Mouse (Mus musculus) gastrocnemius, adult 8-10 months (tissue): ENCODE results near the gene Atmin. TPM values are rescaled to one million over a fixed set of nuclear protein-coding genes. Genes with fewer than 3 reads are reported as not detected.
A peak's percentile ranks its signal among the peaks of the same experiment; 100 is the strongest.

Experiments
- DNase-seq, 2 experiments: peaks; one replicate each; pipeline ENCODE4 v3.0.0; 2022; ENCODE audit warnings: low spot score in 2 of 2
- total RNA-seq, 4 experiments: library from RNA; stranded (reverse); gene quantifications; 2 replicates each; pipeline ENCODE4 v1.2.4; 2022

Gene Atmin
- total RNA-seq, 4 experiments from 2014 or later = 29.7 to 35.3 (median 30.7) TPM

- DNase-seq = no peak
These were observed 8.2 kb downstream of the Atmin start for GRCm38 (mm10) chr8:116951369-116951768.

GRCm38 (mm10) chr8:116951778-116952177 is 8.6 kb downstream of the Atmin start:
- no peak for DNase-seq

GRCm38 (mm10) chr8:116952428-116952827 is 9.2 kb downstream of the Atmin start:
- no peak for DNase-seq

- no peak for DNase-seq
These were observed 11.2 kb downstream of the Atmin start for GRCm38 (mm10) chr8:116954415-116954814.

- no peak for DNase-seq
These were observed 26.3 kb downstream of the Atmin start for GRCm38 (mm10) chr8:116969531-116969930.

GRCm38 (mm10) chr8:116975066-116975465 is 31.9 kb downstream of the Atmin start:
- no peak for DNase-seq

GRCm38 (mm10) chr8:116975606-116976005 is 32.4 kb downstream of the Atmin start:
- DNase-seq = no peak

- no peak for DNase-seq
These were observed 34.9 kb downstream of the Atmin start for GRCm38 (mm10) chr8:116978052-116978451.

GRCm38 (mm10) chr8:116978631-116979256 is 35.6 kb downstream of the Atmin start, which contains the start of gene 1700030J22Rik:
Gene 1700030J22Rik (minus strand): TSS chr8:116978959.
- DNase-seq = peak; percentile 97

GRCm38 (mm10) chr8:116980117-116980516 is 36.9 kb downstream of the Atmin start:
- no peak for DNase-seq

- DNase-seq = no peak
These were observed 46.6 kb downstream of the Atmin start for GRCm38 (mm10) chr8:116989842-116990241.

- no peak for DNase-seq
These were observed 48.0 kb downstream of the Atmin start for GRCm38 (mm10) chr8:116991241-116991640.

GRCm38 (mm10) chr8:116992176-116992971 is 49.2 kb downstream of the Atmin start:
- no peak for DNase-seq

GRCm38 (mm10) chr8:116993095-116993867 is 50.1 kb downstream of the Atmin start, which contains the start of gene Gcsh:
Gene Gcsh (minus strand): TSS chr8:116993537.
- DNase-seq = peak; percentile 98

- DNase-seq = no peak
These were observed 51.0 kb downstream of the Atmin start for GRCm38 (mm10) chr8:116994016-116994716.

Other genes with a start within 250 kb of the Atmin start
- 1 to 10 TPM; 2.7 to 4.8 (median 3.2) TPM for gene Cdyl2, start 210.4 kb upstream of the Atmin start, total RNA-seq
- 10 to 100 TPM; 20.8 to 29.6 (median 26.8) TPM for gene Cmc2, start 21.9 kb upstream of the Atmin start, total RNA-seq
- under 1 TPM; 0.36 to 0.88 (median 0.57) TPM for gene Cenpn, start 21.7 kb upstream of the Atmin start, total RNA-seq
- gene 1700030J22Rik, start 35.6 kb downstream of the Atmin start, total RNA-seq = under 1 TPM in 2 of 4 experiments, not detected in 2; 0.13 to 0.16 TPM
- 10 to 100 TPM; 43.1 to 47.4 (median 44.0) TPM for gene Gcsh, start 50.1 kb downstream of the Atmin start, total RNA-seq
- gene Pkd1l2, start 139.1 kb downstream of the Atmin start, total RNA-seq = under 1 TPM; 0.05 to 0.20 (median 0.14) TPM
- gene Bco1, start 152.5 kb downstream of the Atmin start, total RNA-seq = not detected
- gene Gan, start 214.7 kb downstream of the Atmin start, total RNA-seq = 1 to 10 TPM; 4.7 to 5.5 (median 4.9) TPM